Mouse (Mus musculus) forebrain, embryonic 14.5 days (tissue): ENCODE measurements at regions not wholly inside any gene's neighbourhood (a gene's known extent, or its start where the extent isn't known, plus 50 kb on each side); places are given as distances from the start of the nearest gene placed in this dataset.

Experiments
- ATAC-seq: fragments of 200-750 bp; cut with Nextera tagmentation; 2 replicates; pipeline ENCODE4 v1.8.0; 2017; ENCODE audit warnings: mild to moderate bottlenecking, moderate library complexity
- DNase-seq: peaks from one replicate; pipeline ENCODE4 v3.0.0-alpha.2; 2015; ENCODE audit warnings: low spot score
- H3K27ac ChIP-seq: fragments of 300-500 bp; sonication (generic); 2 replicates; pipeline ENCODE4 v1.5.1; 2014; ENCODE audit warnings: low read depth, mild to moderate bottlenecking, control low read depth, low read length, moderate library complexity
- H3K27me3 ChIP-seq: fragments of 300-500 bp; sonication (generic); replicated peaks from 2 replicates; pipeline ENCODE4 v1.6.1; 2014; ENCODE audit warnings: low read length, control low read depth, mixed read lengths; ENCODE audit not compliant: control insufficient read depth, insufficient read depth
- H3K36me3 ChIP-seq: fragments of 300-500 bp; sonication (generic); 2 replicates; pipeline ENCODE4 v1.6.1; 2014; ENCODE audit warnings: low read length, control low read depth; ENCODE audit not compliant: control insufficient read depth, insufficient read depth
- H3K4me1 ChIP-seq: fragments of 300-500 bp; sonication (generic); 2 replicates; pipeline ENCODE4 v1.6.1; 2014; ENCODE audit warnings: antibody characterized with exemption, low read length, control low read depth; ENCODE audit not compliant: control insufficient read depth, insufficient read depth
- H3K4me2 ChIP-seq: fragments of 300-500 bp; sonication (generic); 2 replicates; pipeline ENCODE4 v1.6.1; 2014; ENCODE audit warnings: mild to moderate bottlenecking, control low read depth, low read length
- H3K4me3 ChIP-seq: fragments of 300-500 bp; sonication (generic); 2 replicates; pipeline ENCODE4 v1.5.1; 2014; ENCODE audit warnings: low read depth, low read length, control low read depth
- H3K9ac ChIP-seq: fragments of 300-500 bp; sonication (generic); 2 replicates; pipeline ENCODE4 v1.6.1; 2014; ENCODE audit warnings: mild to moderate bottlenecking, low read length, control low read depth, moderate library complexity
- H3K9me3 ChIP-seq: fragments of 300-500 bp; sonication (generic); replicated peaks from 2 replicates; pipeline ENCODE4 v1.6.1; 2016; ENCODE audit warnings: low read length, control low read depth, mixed read lengths; ENCODE audit not compliant: control insufficient read depth
- WGBS: fragments of 180-500 bp; shearing (Covaris S2); extraction: QIAGEN DNeasy Blood & Tissue Kit; methylation state at CpG from one replicate; pipeline ENCODE4 v1.1.7; 2014; 5-methylcytosine and 5-hydroxymethylcytosine counted together

- Histone ChIP-seq H3K9me3 (no peaks in the 10 kb centered on the region), H3K27ac (no peak overlapping the region), H3K36me3 (no peaks in the 10 kb centered on the region), H3K4me3 (no peak overlapping the region), H3K9ac (no peak overlapping the region), H3K4me1 (no peaks in the 10 kb centered on the region), H3K4me2 (no peak overlapping the region), H3K27me3 (no peaks in the 10 kb centered on the region)
- 84% methylated on average over 2 of the region's 2 CpGs for WGBS
- DNase-seq (no peak), ATAC-seq (no peak)
Measured at GRCm38 (mm10) chr13:88459474-88460173, 361.6 kb upstream of the Edil3 start.

- Histone ChIP-seq H3K4me2 (no peak overlapping the region), H3K4me1 (no peaks in the 10 kb centered on the region), H3K4me3 (no peak overlapping the region), H3K27ac (no peak overlapping the region), H3K9ac (no peak overlapping the region), H3K9me3 (no peaks in the 10 kb centered on the region), H3K36me3 (no peaks in the 10 kb centered on the region), H3K27me3 (no peaks in the 10 kb centered on the region)
- peak; percentile 41 for DNase-seq
- WGBS = 58% methylated on average over 10 of the region's 10 CpGs
- peak; percentile 70; the same call in 1 of the 2 replicates for ATAC-seq
Measured at GRCm38 (mm10) chr13:88490104-88490503, 331.2 kb upstream of the Edil3 start.

GRCm38 (mm10) chr13:88510850-88511554, 310.3 kb upstream of the Edil3 start:
- Histone ChIP-seq H3K4me2 (no peak overlapping the region), H3K27ac (no peak overlapping the region), H3K9ac (no peak overlapping the region), H3K4me3 (no peak overlapping the region), H3K27me3 (no peaks in the 10 kb centered on the region), H3K4me1 (no peaks in the 10 kb centered on the region), H3K36me3 (no peaks in the 10 kb centered on the region), H3K9me3 (no peaks in the 10 kb centered on the region)
- DNase-seq = no peak
- WGBS = 86% methylated on average over 1 of the region's 1 CpGs
- ATAC-seq = no peak

- Histone ChIP-seq H3K4me1 (no peaks in the 10 kb centered on the region), H3K4me3 (no peak overlapping the region), H3K27me3 (no peaks in the 10 kb centered on the region), H3K27ac (no peak overlapping the region), H3K9me3 (peaks cover 4% of the 10 kb centered on the region; the same call in 1 of the 2 replicates), H3K9ac (no peak overlapping the region), H3K36me3 (no peaks in the 10 kb centered on the region), H3K4me2 (no peak overlapping the region)
- ATAC-seq = no peak
- DNase-seq = peak; percentile 25
Measured at GRCm38 (mm10) chr13:88534796-88535195, 286.5 kb upstream of the Edil3 start.

GRCm38 (mm10) chr13:88554504-88554903, 266.8 kb upstream of the Edil3 start:
- Histone ChIP-seq H3K27ac (no peak overlapping the region), H3K4me2 (no peak overlapping the region), H3K36me3 (no peaks in the 10 kb centered on the region), H3K4me3 (no peak overlapping the region), H3K4me1 (no peaks in the 10 kb centered on the region), H3K9me3 (no peaks in the 10 kb centered on the region), H3K27me3 (no peaks in the 10 kb centered on the region), H3K9ac (no peak overlapping the region)
- peak; percentile 96 for ATAC-seq
- 51% methylated on average over 2 of the region's 2 CpGs for WGBS
- DNase-seq = peak; percentile 90

GRCm38 (mm10) chr13:88564978-88565377, 256.3 kb upstream of the Edil3 start:
- Histone ChIP-seq H3K27ac (no peak overlapping the region), H3K27me3 (no peaks in the 10 kb centered on the region), H3K9ac (no peak overlapping the region), H3K4me2 (no peak overlapping the region), H3K4me3 (no peak overlapping the region), H3K4me1 (no peaks in the 10 kb centered on the region), H3K36me3 (no peaks in the 10 kb centered on the region), H3K9me3 (no peaks in the 10 kb centered on the region)
- DNase-seq (peak; percentile 20), ATAC-seq (no peak; the same call in 1 of the 2 replicates)
- 72% methylated on average over 1 of the region's 1 CpGs for WGBS

- H3K36me3 ChIP-seq = no peaks in the 10 kb centered on the region
- no peaks in the 10 kb centered on the region for H3K9me3 ChIP-seq
- no peak overlapping the region for H3K4me3 ChIP-seq
- H3K4me1 ChIP-seq = no peaks in the 10 kb centered on the region
- no peak overlapping the region for H3K9ac ChIP-seq
- no peak overlapping the region for H3K4me2 ChIP-seq
- no peaks in the 10 kb centered on the region for H3K27me3 ChIP-seq
- DNase-seq (no peak), ATAC-seq (no peak)
- WGBS = 58% methylated on average over 1 of the region's 1 CpGs
- H3K27ac ChIP-seq = no peak overlapping the region
Measured at GRCm38 (mm10) chr13:88602244-88602643, 219.0 kb upstream of the Edil3 start.

GRCm38 (mm10) chr13:88610610-88611009, 210.7 kb upstream of the Edil3 start:
- H3K27me3 ChIP-seq = no peaks in the 10 kb centered on the region
- WGBS = 56% methylated on average over 2 of the region's 2 CpGs

GRCm38 (mm10) chr13:88613231-88613630, 208.0 kb upstream of the Edil3 start:
- Histone ChIP-seq H3K27ac (no peak overlapping the region), H3K9ac (no peak overlapping the region), H3K9me3 (no peaks in the 10 kb centered on the region), H3K36me3 (no peaks in the 10 kb centered on the region), H3K4me3 (no peak overlapping the region), H3K4me2 (no peak overlapping the region), H3K27me3 (no peaks in the 10 kb centered on the region), H3K4me1 (no peaks in the 10 kb centered on the region)
- 64% methylated on average over 3 of the region's 3 CpGs for WGBS
- ATAC-seq (no peak), DNase-seq (no peak)

More at GRCm38 (mm10) chr13:88610610-88611009, 210.7 kb upstream of the Edil3 start:
- Histone ChIP-seq H3K9ac (no peak overlapping the region), H3K9me3 (no peaks in the 10 kb centered on the region), H3K4me3 (no peak overlapping the region), H3K4me2 (no peak overlapping the region), H3K4me1 (no peaks in the 10 kb centered on the region), H3K27ac (no peak overlapping the region), H3K36me3 (no peaks in the 10 kb centered on the region)
- ATAC-seq = no peak
- no peak for DNase-seq
